Mouse (Mus musculus): ENCODE results near the gene Cul5.

Gene Cul5

DNA sequence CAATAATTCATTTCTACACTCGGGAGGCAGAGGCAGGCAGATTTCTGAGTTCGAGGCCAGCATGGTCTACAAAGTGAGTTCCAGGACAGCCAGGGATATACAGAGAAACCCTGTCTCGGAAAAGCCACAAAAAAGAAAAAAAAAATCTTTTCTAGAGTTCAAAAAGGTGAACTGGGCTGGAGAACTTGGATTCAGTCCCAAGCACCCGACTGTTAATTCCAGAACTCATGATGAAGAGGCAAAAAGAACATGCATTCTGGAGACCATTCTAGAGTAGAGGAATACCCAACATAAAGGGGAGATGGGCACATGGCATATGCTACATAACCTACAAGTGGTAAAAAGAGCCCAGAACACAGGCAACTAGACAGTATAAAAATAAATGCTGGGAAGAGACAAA is 62.0 kb downstream of the Cul5 start:
- no peak for DNase-seq (ENCODE audit: low read depth, low spot score)

GRCm38 (mm10) chr9:53607192-53607591 is 62.6 kb downstream of the Cul5 start:
- no peak for DNase-seq (ENCODE audit: low read depth, low spot score)

DNA sequence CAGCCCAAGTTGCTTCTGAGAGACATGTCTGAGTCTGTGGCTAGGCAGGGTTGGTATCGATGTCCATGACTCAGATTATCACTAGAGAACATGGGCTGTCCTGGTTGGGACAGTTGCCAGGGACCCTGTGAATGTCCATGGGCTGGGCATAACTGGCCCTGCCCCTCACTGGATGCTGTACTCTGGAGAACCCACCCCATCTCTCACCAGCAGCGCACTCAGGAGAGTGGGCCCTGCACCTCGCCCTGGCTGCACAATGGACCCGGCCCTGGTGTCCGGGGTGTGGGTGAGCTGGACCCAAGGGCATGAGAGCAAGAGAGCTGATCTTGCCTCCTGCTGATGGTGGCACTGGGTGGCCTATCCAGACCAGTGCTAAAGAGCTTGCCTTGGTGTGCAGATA is 64.9 kb downstream of the Cul5 start:
- DNase-seq (ENCODE audit: low read depth, low spot score), result no peak

GRCm38 (mm10) chr9:53603849-53604248 is 66.0 kb downstream of the Cul5 start:
- DNase-seq (ENCODE audit: low read depth, low spot score), result no peak

DNA sequence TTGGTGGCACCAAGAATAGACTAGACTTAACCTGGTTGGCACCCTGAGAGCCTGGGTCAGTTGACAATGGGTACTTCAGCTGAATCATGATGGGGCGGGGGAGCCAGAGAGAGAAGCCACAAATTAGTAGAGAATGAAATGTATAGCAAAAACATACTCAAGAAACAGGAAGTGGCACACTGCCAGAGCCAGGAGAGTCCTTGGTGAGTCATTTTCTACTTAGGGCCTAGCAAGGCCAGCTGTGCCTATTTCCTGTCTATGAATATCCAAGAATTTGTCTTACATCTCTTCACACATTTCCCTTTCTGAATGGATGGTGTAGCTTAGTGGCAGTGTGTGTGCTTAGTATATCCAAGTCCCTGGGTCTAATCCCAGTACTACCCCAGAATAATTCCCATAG is 66.4 kb downstream of the Cul5 start:
- no peak for DNase-seq (ENCODE audit: low read depth, low spot score)

- no peak for DNase-seq (ENCODE audit: low read depth, low spot score)
These were observed 68.3 kb downstream of the Cul5 start for GRCm38 (mm10) chr9:53601541-53601940.

DNA sequence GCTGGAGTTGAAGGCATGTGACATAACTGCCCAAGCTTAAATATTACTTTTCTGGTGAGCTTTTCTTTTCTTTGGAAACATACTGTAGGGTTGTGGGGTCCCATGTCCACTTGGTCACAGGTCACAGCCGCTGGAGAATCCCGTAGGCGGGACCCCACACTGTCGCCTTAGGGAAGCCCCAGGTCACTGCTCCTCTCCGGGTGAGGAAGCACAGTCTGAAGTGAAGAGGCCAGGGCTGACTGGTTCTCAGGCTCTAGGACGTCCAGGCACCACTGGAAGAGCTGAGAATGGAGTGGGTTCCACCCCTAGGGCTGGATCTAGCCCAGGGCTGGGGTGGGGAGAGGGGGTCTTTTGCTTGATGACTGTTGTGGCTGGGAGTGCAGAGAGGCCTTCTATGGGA is 71.2 kb downstream of the Cul5 start:
- no peak for DNase-seq (ENCODE audit: low read depth, low spot score)

DNA sequence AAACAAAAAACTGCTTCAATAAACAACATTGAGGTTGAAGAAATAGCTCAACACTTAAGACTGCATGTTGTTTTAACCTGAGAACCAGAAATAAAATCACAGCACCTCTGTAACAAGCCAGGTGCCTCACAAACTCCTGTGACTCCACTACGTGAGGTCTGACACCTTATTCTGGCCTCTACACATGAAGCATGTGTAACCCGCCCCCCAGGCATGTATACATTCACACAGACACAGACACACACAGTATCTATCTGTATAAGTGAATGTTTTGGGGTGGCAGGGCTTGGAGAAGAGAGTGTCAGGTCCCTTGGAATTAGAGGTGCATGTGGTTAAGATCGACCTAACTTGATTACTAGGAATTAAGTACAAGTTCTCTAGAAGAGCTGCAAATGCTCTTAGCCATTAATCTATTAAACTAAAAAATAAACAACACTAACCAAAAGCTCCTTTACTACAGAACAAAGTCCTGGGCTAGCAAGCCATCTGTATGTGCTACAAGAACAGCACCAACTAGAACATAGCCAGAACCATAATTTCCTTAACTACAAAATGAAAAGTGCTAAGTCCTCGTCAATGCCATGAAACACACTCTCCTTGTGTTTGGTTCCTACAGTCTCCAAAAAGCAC is 72.7 kb downstream of the Cul5 start:
- DNase-seq (ENCODE audit: low read depth, low spot score), result no peak

DNA sequence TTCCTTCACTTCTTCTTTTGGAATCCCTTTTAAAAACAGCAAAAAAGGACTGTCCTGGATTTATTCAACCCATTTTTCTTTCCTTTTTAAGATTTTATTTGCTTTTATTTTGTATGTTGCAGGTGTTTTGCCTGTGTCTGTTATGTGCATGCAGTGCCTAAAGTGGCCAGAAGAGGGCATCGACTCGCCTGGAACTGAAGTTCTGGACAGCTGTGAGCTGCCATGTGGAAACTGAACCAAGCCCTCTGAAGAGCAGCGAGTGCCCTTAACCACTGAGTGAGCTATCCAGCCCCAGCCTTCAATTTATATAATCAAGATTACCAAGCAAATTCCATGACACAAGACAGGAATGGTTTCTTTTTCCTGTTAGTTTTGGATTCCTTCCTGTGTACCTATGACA is 75.0 kb downstream of the Cul5 start:
- DNase-seq (ENCODE audit: low read depth, low spot score), result no peak

- no peak for DNase-seq (ENCODE audit: low read depth, low spot score)
These were observed 87.9 kb downstream of the Cul5 start for GRCm38 (mm10) chr9:53581870-53582269.

DNA sequence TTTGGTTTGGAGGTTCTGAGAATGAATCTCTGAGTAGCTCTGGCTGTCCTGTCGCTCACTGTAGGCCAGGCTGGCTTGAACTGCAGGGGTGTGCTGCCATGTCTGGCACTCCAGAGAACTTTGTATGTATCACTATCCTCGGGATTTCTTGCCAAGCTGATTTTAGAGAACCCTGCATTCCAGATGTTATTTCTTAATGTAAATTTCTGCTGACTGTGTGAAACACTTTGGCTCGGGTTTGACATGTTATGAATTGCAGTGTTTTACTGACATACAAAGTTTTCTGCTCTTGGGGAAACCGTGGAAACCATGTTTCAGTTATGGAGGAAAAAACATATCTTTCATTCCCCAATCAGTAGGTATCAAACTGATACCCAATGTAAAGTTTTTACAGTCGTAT is 94.1 kb downstream of the Cul5 start:
- DNase-seq (ENCODE audit: low read depth, low spot score), result no peak

DNA sequence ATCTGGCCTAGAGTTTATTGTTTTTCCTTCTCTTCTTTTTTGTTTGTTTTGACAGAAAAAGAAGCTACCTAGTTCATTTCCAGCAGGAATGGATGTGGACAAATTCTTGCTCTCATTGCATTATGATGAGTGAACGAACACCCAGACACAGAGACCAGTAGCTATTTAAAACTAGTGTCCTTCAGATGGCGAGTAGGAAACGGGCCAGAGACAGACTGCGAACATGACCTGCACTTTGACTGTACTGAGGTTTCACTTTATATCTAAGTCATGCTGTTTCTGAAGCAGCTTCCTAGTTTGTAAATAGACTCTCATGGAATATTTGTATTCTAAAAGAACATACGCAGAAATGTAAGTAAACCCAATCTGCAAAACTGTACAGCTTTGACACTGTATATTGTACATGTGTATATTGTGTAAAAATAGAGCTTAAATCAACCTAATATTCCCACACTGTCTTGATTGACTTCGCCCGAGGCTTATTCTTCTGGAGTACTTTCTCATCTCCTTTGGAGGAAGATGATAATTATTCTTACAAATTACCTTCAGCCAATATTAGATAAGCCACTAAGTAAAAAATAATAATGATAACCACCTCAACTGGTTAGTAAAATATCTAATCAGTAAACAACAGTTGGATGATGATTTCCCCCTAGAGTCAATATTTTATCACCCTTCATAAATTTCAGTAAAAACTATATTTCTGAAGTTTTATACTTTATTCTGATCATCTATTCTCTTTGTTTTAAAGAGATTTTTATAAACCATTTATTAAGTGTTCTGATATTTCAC is 97.1 kb downstream of the Cul5 start:
- DNase-seq (ENCODE audit: low read depth, low spot score), result no peak

DNA sequence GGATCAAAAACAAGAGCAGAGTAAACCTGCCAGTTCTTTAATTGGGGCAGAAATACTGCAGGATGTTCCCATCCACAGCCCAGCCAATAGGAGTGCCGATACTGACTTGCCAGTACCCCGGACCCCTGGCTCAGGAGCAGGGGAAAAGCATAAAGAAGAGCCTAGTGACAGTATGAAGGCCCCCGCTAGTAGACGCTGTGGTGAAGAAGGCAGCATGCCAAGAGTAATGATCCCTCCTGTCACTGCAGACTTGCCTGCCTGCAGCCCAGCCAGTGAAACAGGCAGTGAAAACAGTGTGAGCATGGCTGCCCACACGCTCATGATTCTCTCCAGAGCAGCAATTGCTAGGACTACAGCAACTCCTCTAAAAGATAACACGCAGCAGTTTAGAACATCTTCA is 99.2 kb downstream of the Cul5 start:
- no peak for DNase-seq (ENCODE audit: low read depth, low spot score)
